Mouse (Mus musculus) G1E (cell line): Measurements from ENCODE around the gene Klhl6.

ENCODE experiments used
- CTCF ChIP-seq: IDR thresholded peaks from 2 replicates; pipeline ENCODE4 v1.5.1; 2012; ENCODE audit warnings: low read depth, low read length, inconsistent platforms, mixed read lengths
- GATA1 ChIP-seq: IDR thresholded peaks from 2 replicates; pipeline ENCODE4 v1.6.1; 2012; ENCODE audit warnings: borderline replicate concordance, low read length, inconsistent platforms, mixed read lengths
- GATA2 ChIP-seq: IDR thresholded peaks from 2 replicates; pipeline ENCODE4 v1.6.1; 2012; ENCODE audit warnings: low read depth, low read length, inconsistent platforms, borderline replicate concordance

DNA sequence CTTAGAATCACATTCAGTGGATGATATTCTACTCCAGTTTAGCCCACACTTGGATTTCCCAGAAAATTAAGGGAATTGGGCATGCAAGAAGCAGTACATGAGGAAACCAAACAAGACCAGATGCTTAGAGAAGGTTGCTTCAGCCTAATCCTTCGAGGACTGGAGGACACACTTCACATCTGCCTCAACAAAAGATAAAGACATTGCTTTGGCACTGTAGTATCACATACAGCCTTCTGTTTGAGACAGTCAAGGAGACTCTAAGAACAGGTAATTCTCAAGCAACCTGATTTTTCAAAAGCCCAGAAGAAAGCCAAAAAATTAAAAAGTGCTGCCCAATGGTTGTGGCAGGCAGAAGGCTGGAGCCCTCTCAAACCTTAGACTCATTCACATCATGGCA is 16.4 kb downstream of the Klhl6 start:
- TF ChIP-seq CTCF (no peak), GATA2 (no peak), GATA1 (no peak)
